Mouse (Mus musculus): ENCODE measurements around the gene Olfr816.
"Not testable (repeated sequence)": the region's sequence is repeated elsewhere in the genome, so short reads cannot be mapped to it uniquely, and the experiment has no call there.

The Olfr816 gene

GRCm38 (mm10) chr10:129915497-129915896 is at the start of gene Olfr816:
TSS of gene Olfr816 (minus strand) at chr10:129915597.
- no peak for DNase-seq (ENCODE audit: low spot score in 2 of 2)

GRCm38 (mm10) chr10:129949000-129949399 is 33.6 kb upstream of the Olfr816 start, which contains the start of gene Olfr818:
TSS of gene Olfr818 (minus strand) at chr10:129949100.
- no peak for DNase-seq (ENCODE audit: low spot score in 2 of 2)

GRCm38 (mm10) chr10:129905767-129906166 is 9.6 kb downstream of the Olfr816 start, which contains the start of gene Olfr815:
TSS of gene Olfr815 (minus strand) at chr10:129905867.
- not testable (repeated sequence) for DNase-seq (ENCODE audit: low spot score in 2 of 2)

- DNase-seq (ENCODE audit: low spot score in 2 of 2) = no peak
Measured at GRCm38 (mm10) chr10:129885934-129886333, 29.5 kb downstream of the Olfr816 start.

GRCm38 (mm10) chr10:129885496-129885895 is 29.9 kb downstream of the Olfr816 start:
- DNase-seq (ENCODE audit: low spot score in 2 of 2) = not testable (repeated sequence)

GRCm38 (mm10) chr10:129879751-129880150 is 35.6 kb downstream of the Olfr816 start, which contains the start of gene Olfr814:
TSS of gene Olfr814 (minus strand) at chr10:129879851.
- DNase-seq (ENCODE audit: low spot score in 2 of 2) = not testable (repeated sequence)
